In the genomic region with DNA sequence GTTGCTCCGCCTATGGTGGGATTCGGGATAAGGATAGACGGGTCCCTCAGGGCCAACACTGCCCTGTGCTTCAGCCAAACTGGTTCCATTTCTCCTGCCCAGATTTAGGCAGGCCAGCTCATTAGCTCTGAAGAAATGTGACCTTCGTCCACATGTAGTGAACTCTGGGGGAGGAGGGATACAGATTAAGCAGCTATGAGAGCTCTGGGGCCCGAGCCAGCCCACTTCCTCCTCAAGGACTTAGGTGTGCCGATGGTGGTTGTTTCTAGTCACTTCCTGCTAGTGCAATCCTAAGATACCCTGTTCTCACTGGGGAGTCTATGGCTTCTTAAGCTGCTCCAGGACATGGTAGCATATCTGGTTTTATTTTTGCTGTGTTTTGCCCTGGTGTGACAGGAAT, we compare ENCODE assay signal across 11 mouse cellular contexts. TPM values are rescaled to one million over a fixed set of nuclear protein-coding genes. Genes with fewer than 3 reads are reported as not detected.
DNase-seq lines count a peak whose midpoint lies in the region; ATAC-seq and TF ChIP-seq lines count a peak whose summit lies in the region.
"Had no signal": no experiment of that assay in that cellular context is flagged by ENCODE, and none has a peak within 500 bp of the region (broad histone marks: within the 10 kb centered on the region; RNA-seq: fewer than 3 reads in every experiment).

No protein-coding gene starts in this region.

- H3K4me3 ChIP-seq in kidney, embryonic 15.5 days (replicated peaks), result no peak overlapping the region
- H3K4me3 ChIP-seq in lung, adult 2 months (replicated peaks; ENCODE audit: extremely low read depth, low read depth, low read length), result no peak overlapping the region
- no peak overlapping the region for H3K4me3 ChIP-seq in stomach, postnatal 0 days (ENCODE audit: low read depth, low read length)
- H3K4me3 ChIP-seq: heart, embryonic 15.5 days had no signal

- DNase-seq in kidney, postnatal 10 days, result peak; percentile 47
- DNase-seq in lung, adult 2 months, result peak; percentile 67
- DNase-seq in stomach, postnatal 0 days (ENCODE audit: low spot score), result peak; percentile 54
- no peak for DNase-seq in right cerebral cortex, postnatal 25 days
- DNase-seq in cerebellum, adult 18-20 months, result no peak
- DNase-seq in frontal cortex, adult 2 months (ENCODE audit: extremely low spot score in 1 of 2, low spot score in 1 of 2), result no peak
- DNase-seq: cerebellum, adult 9-11 months had no signal

- no peak overlapping the region for H3K4me2 ChIP-seq in kidney, embryonic 15.5 days
- no peak overlapping the region for H3K4me2 ChIP-seq in stomach, postnatal 0 days (replicated peaks; ENCODE audit: low read depth)
- H3K4me2 ChIP-seq: heart, embryonic 15.5 days had no signal

- ATAC-seq in kidney, embryonic 15.5 days (replicated peaks; ENCODE audit: low FRiP score), result no peak
- ATAC-seq in activated CD4-positive, CD25-positive, alpha-beta regulatory T cell, adult 4 months, result peak; percentile 96
- peak; percentile 78 for ATAC-seq in stomach, postnatal 0 days (ENCODE audit: low FRiP score, low TSS enrichment)
- ATAC-seq: forebrain, embryonic 14.5 days had no signal

- H3K27me3 ChIP-seq in kidney, embryonic 15.5 days, result no peaks in the 10 kb centered on the region
- H3K27me3 ChIP-seq in stomach, postnatal 0 days (ENCODE audit: control insufficient read depth, insufficient read depth, low read length), result no peaks in the 10 kb centered on the region
- H3K27me3 ChIP-seq: heart, embryonic 15.5 days had no signal

- no peak overlapping the region for H3K9ac ChIP-seq in kidney, embryonic 15.5 days
- no peak overlapping the region for H3K9ac ChIP-seq in stomach, postnatal 0 days (ENCODE audit: low read length)
- H3K9ac ChIP-seq: heart, embryonic 15.5 days had no signal

- no peak for TF ChIP-seq EP300 in stomach, postnatal 0 days (optimal IDR thresholded peaks at IDR 0.05)

- H3K27ac ChIP-seq in kidney, embryonic 15.5 days, result no peak overlapping the region
- peak overlapping the region; percentile 40; the same call in 1 of the 2 replicates for H3K27ac ChIP-seq in stomach, postnatal 0 days (replicated peaks)
- H3K27ac ChIP-seq: heart, embryonic 15.5 days had no signal

- H3K9me3 ChIP-seq in kidney, embryonic 15.5 days (replicated peaks), result no peaks in the 10 kb centered on the region
- H3K9me3 ChIP-seq in stomach, postnatal 0 days (ENCODE audit: control insufficient read depth, low read length), result no peaks in the 10 kb centered on the region
- H3K9me3 ChIP-seq: heart, embryonic 15.5 days had no signal

- H3K36me3 ChIP-seq in kidney, embryonic 15.5 days, result no peaks in the 10 kb centered on the region
- no peaks in the 10 kb centered on the region for H3K36me3 ChIP-seq in stomach, postnatal 0 days (ENCODE audit: control insufficient read depth, insufficient read depth, low read length)
- H3K36me3 ChIP-seq: heart, embryonic 15.5 days had no signal

- H3K4me1 ChIP-seq in kidney, embryonic 15.5 days, result peaks cover 21% of the 10 kb centered on the region; the same call in 1 of the 2 replicates
- H3K4me1 ChIP-seq in lung, adult 2 months (ENCODE audit: control insufficient read depth, insufficient read depth, low read length), result peaks cover 9% of the 10 kb centered on the region
- H3K4me1 ChIP-seq in stomach, postnatal 0 days (replicated peaks; ENCODE audit: control insufficient read depth, insufficient read depth), result peaks cover 3% of the 10 kb centered on the region

- no peak for TF ChIP-seq POLR2A in lung, adult 2 months (IDR thresholded peaks at IDR 0.05; ENCODE audit: borderline replicate concordance, extremely low read depth, low read depth, low read length)

- WGBS in kidney, embryonic 15.5 days, result 63% methylated on average over 6 of the region's 6 CpGs
- WGBS in lung, adult 2 months, result 37% methylated on average over 6 of the region's 6 CpGs
- 54% methylated on average over 6 of the region's 6 CpGs for WGBS in stomach, postnatal 0 days

- no peak for TF ChIP-seq CTCF in lung, adult 2 months (IDR thresholded peaks at IDR 0.05; ENCODE audit: insufficient read depth, low read length)
- no peak for TF ChIP-seq CTCF in stomach, postnatal 0 days (IDR thresholded peaks at IDR 0.05; ENCODE audit: low read depth)

RNA-seq across cellular contexts. Expression of a gene that starts 16.3 kb away (rescaled TPM):
- 7.7 and 8.1 TPM in 2 replicates for polyA plus RNA-seq in kidney, embryonic 15.5 days (2015; fragmentation: Nextera tagmentation; extraction: Ambion mirVana)
- polyA plus RNA-seq in activated CD4-positive, CD25-positive, alpha-beta regulatory T cell, adult 4 months (2017; shearing (Covaris generic)), result 10 to 100 TPM; 21.2 to 24.5 TPM
- 78.4 and 102 TPM in 2 replicates for polyA plus RNA-seq in lung, adult 2 months (2012; rRNA removed)
- polyA plus RNA-seq in stomach, postnatal 0 days (2015; fragmentation: Nextera tagmentation; extraction: Ambion mirVana), result 19.9 and 21.2 TPM in 2 replicates
- polyA plus RNA-seq in frontal cortex, adult 2 months (2012; rRNA removed), result 11.2 and 12.0 TPM in 2 replicates

RNA-seq across cellular contexts. Expression of a gene that starts 33.2 kb away (rescaled TPM):
- 110 and 112 TPM in 2 replicates for polyA plus RNA-seq in kidney, embryonic 15.5 days (2015; fragmentation: Nextera tagmentation; extraction: Ambion mirVana)
- 10 to 100 TPM; 24.7 to 33.3 TPM for polyA plus RNA-seq in activated CD4-positive, CD25-positive, alpha-beta regulatory T cell, adult 4 months (2017; shearing (Covaris generic))
- 71.7 and 87.8 TPM in 2 replicates for polyA plus RNA-seq in lung, adult 2 months (2012; rRNA removed)
- 80.4 and 84.4 TPM in 2 replicates for polyA plus RNA-seq in stomach, postnatal 0 days (2015; fragmentation: Nextera tagmentation; extraction: Ambion mirVana)
- polyA plus RNA-seq in frontal cortex, adult 2 months (2012; rRNA removed), result 63.4 and 70.0 TPM in 2 replicates

Comparison
In these comparisons a context has a peak if more than half of its experiments do, and no peak if none do; other contexts are left out.
1. DNase-seq: peak in kidney, postnatal 10 days (single experiment), lung, adult 2 months (single experiment) and stomach, postnatal 0 days (single experiment); none in right cerebral cortex, postnatal 25 days (single experiment), cerebellum, adult 18-20 months (0 of 2) and frontal cortex, adult 2 months (0 of 2).